Mouse (Mus musculus) gastrocnemius, postnatal 14 days (tissue): ENCODE results near the gene Pyy. TPM values are rescaled to one million over a fixed set of nuclear protein-coding genes. Genes with fewer than 3 reads are reported as not detected.

Experiments used
- DNase-seq: peaks from one replicate; pipeline ENCODE4 v3.0.0; 2021; ENCODE audit warnings: mixed read lengths
- intact Hi-C: fragments of 180-260 bp; cut with DNase I; formaldehyde crosslinking; loops from one replicate; pipeline ENCODE4 v1.15.1; 2025; ENCODE audit warnings: low total_unique reads
- long read RNA-seq, 2 experiments: library from polyadenylated mRNA; stranded (forward); transcript quantifications; one replicate each; pipeline ENCODE4 v2.0.0; 2021
- total RNA-seq, 2 experiments: library from RNA; stranded (reverse); gene quantifications; 2 replicates each; pipeline ENCODE4 v1.2.3; 2021

Gene Pyy
- not detected for total RNA-seq
- long read RNA-seq, experiment 1: 0 reads
- long read RNA-seq, experiment 2: 0 reads

- intact Hi-C loops: loop anchor here (10.0 kb wide), 1 partner anchor 157 kb away; the partner anchor contains the start of gene Asb16
- DNase-seq: no peak
These were observed at the start of gene Pyy for GRCm38 (mm10) chr11:102107732-102108131. Gene Pyy (minus strand): TSS chr11:102107832.

DNA sequence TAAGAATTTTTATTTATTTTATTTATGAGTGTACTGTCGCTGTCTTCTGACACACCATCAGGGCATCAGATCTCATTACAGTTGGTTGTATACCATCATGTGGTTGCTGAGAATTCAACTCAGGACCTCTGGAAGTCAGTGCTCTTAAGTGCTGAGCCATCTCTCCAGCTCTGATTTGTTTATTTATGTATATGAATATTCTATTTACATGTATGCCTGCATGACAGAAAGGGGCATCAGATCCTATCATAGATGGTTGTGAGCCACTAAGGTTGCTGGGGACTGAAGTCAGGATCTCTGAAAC lies 49.1 kb upstream of the Pyy start:
- no peak for DNase-seq
- intact Hi-C loops: no loop called here

GRCm38 (mm10) chr11:102156039-102156785 lies 48.6 kb upstream of the Pyy start, which contains the start of gene Tmem101:
Gene Tmem101 (minus strand): TSS chr11:102156404.
- intact Hi-C loops: no loop called here

GRCm38 (mm10) chr11:102147213-102147989 lies 39.8 kb upstream of the Pyy start:
- DNase-seq: no peak
- intact Hi-C loops: no loop called here

More at GRCm38 (mm10) chr11:102156039-102156785, 48.6 kb upstream of the Pyy start, which contains the start of gene Tmem101:
- DNase-seq: peak; percentile 91

DNA sequence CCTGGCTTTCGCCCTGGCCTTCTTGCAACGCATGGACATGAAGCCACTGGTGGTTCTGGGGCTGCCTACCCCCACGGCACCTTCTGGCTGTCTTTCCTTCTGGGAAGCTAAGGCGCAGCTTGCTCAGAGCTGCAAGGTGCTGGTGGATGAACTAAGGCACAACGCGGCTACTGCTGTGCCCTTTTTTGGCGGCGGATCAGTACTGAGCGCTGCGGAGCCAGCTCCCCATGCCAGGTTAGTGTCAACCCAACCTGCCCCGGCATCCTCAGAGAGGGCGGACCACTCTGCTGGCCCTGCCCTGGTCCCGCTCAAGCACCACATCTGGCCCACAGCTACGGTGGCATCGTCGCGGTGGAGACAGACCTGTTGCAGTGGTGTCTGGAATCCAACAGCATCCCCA lies 38.9 kb upstream of the Pyy start:
- no peak for DNase-seq

DNA sequence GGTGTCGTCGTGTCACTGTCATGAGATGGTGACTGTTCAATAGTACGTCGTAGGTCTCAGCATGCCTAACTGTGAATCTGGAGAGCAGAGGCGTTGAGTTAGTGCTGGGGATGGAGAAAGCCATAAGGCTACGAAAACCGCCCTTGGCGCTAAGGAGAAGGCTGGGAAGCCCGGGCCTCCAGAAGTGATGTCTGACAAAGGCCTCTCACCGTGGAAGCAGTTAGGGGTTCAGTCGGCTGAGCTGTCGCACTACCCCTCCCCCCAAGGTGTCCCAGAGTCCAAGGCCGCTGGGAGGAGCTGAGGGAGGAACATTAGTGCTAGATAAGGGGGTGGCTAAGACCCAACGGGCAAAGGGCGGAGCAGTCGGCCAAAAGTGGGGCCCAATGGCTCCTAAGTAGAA lies 38.4 kb upstream of the Pyy start:
- intact Hi-C loops: no loop called here
- no peak for DNase-seq

More for the DNA sequence above, 38.9 kb upstream of the Pyy start:
- intact Hi-C loops: no loop called here

DNA sequence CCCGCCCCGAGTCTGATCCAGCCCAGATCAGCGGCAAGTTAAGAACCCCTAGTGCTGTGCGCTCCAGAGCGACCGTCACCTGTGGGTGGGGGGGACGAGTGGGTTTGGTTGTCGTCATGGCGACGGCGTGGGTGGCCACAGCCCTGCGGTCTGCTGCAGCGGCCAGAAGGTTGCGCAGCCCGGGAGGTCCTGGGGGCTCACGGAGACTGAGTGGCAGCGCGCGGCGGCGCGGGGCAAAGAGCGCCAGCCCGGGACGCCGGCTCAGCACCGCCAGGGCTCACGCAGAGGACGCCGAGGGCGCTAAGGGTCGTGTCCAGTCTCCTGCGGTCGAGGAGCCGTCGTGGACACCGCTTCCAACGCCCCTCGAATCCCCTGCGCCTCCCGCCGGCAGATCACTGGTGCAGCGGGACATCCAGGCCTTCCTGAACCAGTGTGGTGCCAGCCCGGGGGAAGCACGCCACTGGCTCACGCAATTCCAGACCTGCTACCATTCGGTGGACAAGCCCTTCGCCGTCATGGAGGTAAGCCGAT lies 37.9 kb upstream of the Pyy start, which contains the start of gene Nags:
Gene Nags (plus strand): TSS at position 43 of the 531 bp plus-strand sequence.
- no peak for DNase-seq
- intact Hi-C loops: no loop called here

DNA sequence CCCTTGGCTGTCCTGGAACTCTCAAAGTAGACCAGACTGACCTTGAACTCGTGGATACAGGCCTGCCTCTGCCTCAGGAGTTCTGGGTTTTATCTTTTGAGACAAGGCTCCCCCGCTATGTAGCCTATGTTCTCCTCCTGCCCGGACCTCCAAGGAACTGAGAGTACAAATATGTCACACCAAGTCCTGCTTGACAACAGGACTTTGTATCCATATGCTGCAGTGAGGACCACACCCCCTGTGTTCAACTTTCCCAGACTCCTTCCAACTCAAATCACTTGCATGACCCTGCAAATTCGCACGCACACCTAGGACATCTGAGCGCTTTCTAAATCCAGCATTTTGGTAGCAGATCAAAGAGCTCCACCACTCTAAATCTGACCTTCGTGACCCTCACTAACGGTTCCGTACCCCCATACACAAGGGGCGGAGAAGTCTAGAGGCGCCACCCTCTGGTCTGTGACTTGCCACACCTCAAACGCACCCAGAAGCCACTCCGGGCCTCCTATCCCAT lies 37.4 kb upstream of the Pyy start:
- intact Hi-C loops: no loop called here
- no peak for DNase-seq

GRCm38 (mm10) chr11:102142355-102142754 lies 34.7 kb upstream of the Pyy start:
- intact Hi-C loops: no loop called here
- DNase-seq: no peak

DNA sequence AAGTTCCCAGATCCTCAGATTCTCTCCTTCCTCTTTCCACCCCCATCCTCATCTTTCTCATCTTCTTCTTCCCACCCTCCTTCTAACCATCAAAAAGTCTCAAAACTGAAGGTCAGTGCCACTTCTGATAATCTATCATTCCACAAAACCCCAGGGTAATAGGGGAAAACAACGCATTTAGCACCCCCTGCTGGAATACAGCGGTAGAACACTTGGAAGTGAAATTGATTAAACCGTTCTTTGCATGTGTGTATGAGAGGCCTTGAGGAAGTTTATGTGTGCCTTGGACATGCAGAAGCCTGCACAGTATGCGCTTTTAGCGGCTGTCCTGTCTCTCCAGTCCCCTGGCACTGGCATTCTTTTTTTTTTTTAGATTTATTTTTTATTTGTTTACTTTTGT lies 32.9 kb upstream of the Pyy start:
- peak; percentile 37 for DNase-seq
- intact Hi-C loops: no loop called here

- DNase-seq: peak; percentile 65
- intact Hi-C loops: loop anchor here (5.0 kb wide), 2 partner anchors 36 to 76 kb away; partner anchors contain the start of gene Ppy
These were observed 30.8 kb upstream of the Pyy start for GRCm38 (mm10) chr11:102138447-102138740.

GRCm38 (mm10) chr11:102137625-102138446 lies 30.2 kb upstream of the Pyy start:
- no peak for DNase-seq
- intact Hi-C loops: loop anchor here (5.0 kb wide), 2 partner anchors 36 to 76 kb away; partner anchors contain the start of gene Ppy

DNA sequence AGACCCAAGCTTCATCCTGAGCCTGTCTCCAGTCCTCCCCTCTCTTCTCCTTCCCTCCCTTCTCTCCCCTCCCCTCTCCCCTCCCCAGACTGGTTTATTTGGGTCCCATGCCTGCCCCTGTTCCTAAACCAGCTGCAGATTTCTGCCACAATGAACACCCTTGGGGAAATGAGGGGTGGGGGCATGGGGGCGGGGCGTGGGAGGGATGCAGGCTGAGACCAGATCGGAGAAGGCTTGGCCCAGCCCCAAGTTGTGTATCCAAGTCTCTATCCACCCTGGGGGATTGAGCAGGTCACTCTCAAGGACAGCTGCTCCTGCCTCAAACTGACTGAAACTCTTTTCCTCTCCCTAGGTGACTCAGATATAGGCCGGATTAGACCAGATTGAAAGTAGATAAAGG lies 26.9 kb upstream of the Pyy start:
- intact Hi-C loops: no loop called here

DNA sequence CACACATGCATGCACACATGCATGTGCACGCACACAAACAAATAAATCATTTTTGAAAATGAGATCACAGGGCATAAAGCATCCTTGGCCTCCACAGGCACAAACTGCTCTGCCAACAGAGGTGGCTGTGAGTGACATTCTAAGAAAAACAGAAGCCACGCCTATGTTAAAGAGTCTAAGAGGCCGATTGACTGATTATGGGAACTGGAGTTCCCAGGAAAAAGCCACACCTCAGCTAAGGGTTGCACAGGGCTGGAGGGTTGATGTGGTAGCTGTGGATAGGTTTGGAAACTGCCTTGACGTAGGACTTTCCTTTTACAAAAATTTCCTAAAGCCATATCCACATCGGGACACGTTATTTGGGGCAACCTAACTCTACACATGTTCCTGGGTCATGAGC lies 9.8 kb upstream of the Pyy start:
- DNase-seq: no peak
- intact Hi-C loops: no loop called here

More for the DNA sequence above, 26.9 kb upstream of the Pyy start:
- DNase-seq: no peak

DNA sequence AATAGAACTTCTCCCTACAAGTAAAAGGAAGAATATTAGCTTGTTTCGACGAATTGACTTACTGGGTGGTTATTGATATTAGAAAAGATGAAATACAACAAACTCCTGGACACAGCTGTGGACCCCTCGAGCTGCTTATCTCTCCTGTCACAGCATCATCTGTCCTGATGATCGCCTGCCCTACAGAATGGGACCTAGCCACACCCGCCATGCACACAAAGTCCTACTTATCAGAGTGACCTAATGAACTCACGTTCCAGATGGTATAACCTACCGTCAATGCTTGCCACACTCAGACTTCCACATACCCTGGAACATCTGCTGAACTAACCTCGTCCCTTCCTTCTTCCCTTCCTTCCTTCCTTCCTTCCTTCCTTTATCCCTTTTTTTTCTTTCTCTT lies 8.6 kb upstream of the Pyy start:
- no peak for DNase-seq
- intact Hi-C loops: no loop called here

DNA sequence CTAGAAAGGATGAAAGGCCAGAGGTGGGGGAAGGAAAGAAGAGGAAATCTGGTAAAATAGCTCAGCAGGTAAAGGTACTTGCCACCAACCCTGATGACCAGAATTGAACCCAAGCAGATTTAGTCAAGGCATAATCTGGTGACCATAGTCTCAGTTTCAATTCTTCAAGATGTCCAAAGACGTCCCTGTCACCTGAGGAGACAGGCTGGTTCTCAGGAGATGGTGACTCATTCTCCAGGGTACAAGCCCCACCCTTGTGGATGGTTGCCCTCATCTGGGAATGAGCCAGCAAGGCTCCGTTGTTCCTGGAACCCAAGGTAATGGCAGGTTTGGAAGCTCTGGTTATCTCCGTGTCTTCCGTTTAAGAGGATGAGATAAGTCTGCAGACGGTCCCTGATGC lies 3.9 kb upstream of the Pyy start:
- intact Hi-C loops: no loop called here
- no peak for DNase-seq

DNA sequence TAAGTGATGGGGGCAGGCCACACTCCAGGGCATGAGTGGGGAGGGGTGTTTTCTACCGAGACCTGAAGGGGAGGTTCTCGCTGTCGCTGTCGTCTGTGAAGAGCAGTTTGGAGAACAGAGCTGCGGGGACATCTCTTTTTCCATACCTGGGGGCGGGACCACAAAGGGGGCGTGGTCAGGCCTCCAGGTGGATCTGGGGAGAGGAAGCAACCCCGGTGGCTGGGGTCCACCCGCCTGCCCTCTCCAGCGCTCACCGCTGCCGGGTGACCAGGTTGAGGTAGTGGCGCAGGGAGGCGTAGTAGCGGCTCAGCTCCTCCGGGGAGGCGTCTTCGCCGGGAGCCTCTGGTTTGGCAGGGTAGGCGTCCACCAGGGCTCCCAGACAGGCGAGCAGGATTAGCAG lies 721 bp downstream of the Pyy start:
- intact Hi-C loops: loop anchor here (10.0 kb wide), 1 partner anchor 158 kb away; the partner anchor contains the start of gene Asb16
- DNase-seq: no peak

GRCm38 (mm10) chr11:102102485-102103258 lies 5.0 kb downstream of the Pyy start:
- peak; percentile 66 for DNase-seq
- intact Hi-C loops: loop anchor here (5.0 to 10.0 kb wide), 2 partner anchors 35 to 162 kb away; partner anchors contain the start of gene Asb16
